Mouse (Mus musculus): ENCODE measurements around the gene Htra1. TPM values are rescaled to one million over a fixed set of nuclear protein-coding genes. Genes with fewer than 3 reads are reported as not detected.
A peak's percentile ranks its signal among the peaks of the same experiment; 100 is the strongest.

The Htra1 gene
- total RNA-seq (2012; rRNA removed) = 76.9 and 96.3 TPM in 2 replicates

- no peak for TF ChIP-seq HCFC1 (IDR thresholded peaks at IDR 0.05; ENCODE audit: borderline replicate concordance, insufficient read depth, low read length)
- no peak for TF ChIP-seq ZC3H11A (IDR thresholded peaks at IDR 0.05; ENCODE audit: borderline replicate concordance, low read depth, low read length)
- TF ChIP-seq ZNF384 (IDR thresholded peaks at IDR 0.05; ENCODE audit: low read depth, low read length) = no peak
- no peak for TF ChIP-seq CHD2 (IDR thresholded peaks at IDR 0.05; ENCODE audit: low read depth, low read length)
- no peak for TF ChIP-seq MAFK (IDR thresholded peaks at IDR 0.05; ENCODE audit: insufficient read depth, low read depth, low read length)
- H3K9me3 ChIP-seq (ENCODE audit: control insufficient read depth, insufficient read depth, low read depth, low read length) = no peaks in the 10 kb centered on the region
- no peaks in the 10 kb centered on the region for H3K36me3 ChIP-seq (ENCODE audit: control insufficient read depth, insufficient read depth, low read length, poor library complexity, severe bottlenecking)
- H3K4me1 ChIP-seq (ENCODE audit: control insufficient read depth in 2 of 2, insufficient read depth in 2 of 2, low read length in 2 of 2, poor library complexity in 1 of 2) = no peaks in the 10 kb centered on the region; a peak in 2 of 4 replicates
- peak within 1 kb of the TSS; percentile 50 for H3K9ac ChIP-seq (ENCODE audit: insufficient read depth, low read depth, low read length, poor library complexity, severe bottlenecking)
- in situ Hi-C loops (cut with MboI; ENCODE audit: low sequenced_read_pairs in 2 of 2, unreplicated experiment in 2 of 2) = no loop called here
- H3K27ac ChIP-seq (ENCODE audit: insufficient read depth, low read depth, low read length, poor library complexity, severe bottlenecking) = no peak within 1 kb of the TSS
- H3K4me3 ChIP-seq (ENCODE audit: insufficient read depth in 1 of 2, low read depth in 1 of 2, low read length in 2 of 2, poor library complexity in 1 of 2, severe bottlenecking in 1 of 2) = peak within 1 kb of the TSS; percentile 71 to 74
- DNase-seq (ENCODE audit: low read depth, low spot score) = no peak
Measured at GRCm38 (mm10) chr7:130935793-130936471, at the start of gene Htra1. Htra1 (plus strand) TSS chr7:130936111.

- in situ Hi-C loops (cut with MboI; ENCODE audit: low sequenced_read_pairs in 2 of 2, unreplicated experiment in 2 of 2) = no loop called here
- H3K9ac ChIP-seq (ENCODE audit: insufficient read depth, low read depth, low read length, poor library complexity, severe bottlenecking) = no peak overlapping the region
- no peak overlapping the region for H3K27ac ChIP-seq (ENCODE audit: insufficient read depth, low read depth, low read length, poor library complexity, severe bottlenecking)
- no peaks in the 10 kb centered on the region for H3K9me3 ChIP-seq (ENCODE audit: control insufficient read depth, insufficient read depth, low read depth, low read length)
- DNase-seq (ENCODE audit: low read depth, low spot score) = no peak
- H3K36me3 ChIP-seq (ENCODE audit: control insufficient read depth, insufficient read depth, low read length, poor library complexity, severe bottlenecking) = peaks cover 6% of the 10 kb centered on the region
- TF ChIP-seq ZC3H11A (IDR thresholded peaks at IDR 0.05; ENCODE audit: borderline replicate concordance, low read depth, low read length) (no peak), CHD2 (IDR thresholded peaks at IDR 0.05; ENCODE audit: low read depth, low read length) (no peak), MAFK (IDR thresholded peaks at IDR 0.05; ENCODE audit: insufficient read depth, low read depth, low read length) (no peak), ZNF384 (IDR thresholded peaks at IDR 0.05; ENCODE audit: low read depth, low read length) (no peak), HCFC1 (IDR thresholded peaks at IDR 0.05; ENCODE audit: borderline replicate concordance, insufficient read depth, low read length) (no peak)
- H3K4me1 ChIP-seq (ENCODE audit: control insufficient read depth in 2 of 2, insufficient read depth in 2 of 2, low read length in 2 of 2, poor library complexity in 1 of 2) = peaks cover 15 to 18% of the 10 kb centered on the region in 2 experiments
- H3K4me3 ChIP-seq (ENCODE audit: insufficient read depth in 1 of 2, low read depth in 1 of 2, low read length in 2 of 2, poor library complexity in 1 of 2, severe bottlenecking in 1 of 2) = no peak overlapping the region
Measured at GRCm38 (mm10) chr7:130886246-130886645, 49.7 kb upstream of the Htra1 start.

GRCm38 (mm10) chr7:130887946-130888345 lies 48.0 kb upstream of the Htra1 start:
- in situ Hi-C loops (cut with MboI; ENCODE audit: low sequenced_read_pairs in 2 of 2, unreplicated experiment in 2 of 2) = no loop called here
- H3K4me3 ChIP-seq (ENCODE audit: insufficient read depth in 1 of 2, low read depth in 1 of 2, low read length in 2 of 2, poor library complexity in 1 of 2, severe bottlenecking in 1 of 2) = no peak overlapping the region

GRCm38 (mm10) chr7:130890871-130891270 lies 45.0 kb upstream of the Htra1 start:
- Histone ChIP-seq H3K4me3 (ENCODE audit: insufficient read depth in 1 of 2, low read depth in 1 of 2, low read length in 2 of 2, poor library complexity in 1 of 2, severe bottlenecking in 1 of 2) (no peak overlapping the region), H3K36me3 (ENCODE audit: control insufficient read depth, insufficient read depth, low read length, poor library complexity, severe bottlenecking) (peaks cover 15% of the 10 kb centered on the region; the same call in 1 of the 2 replicates), H3K27ac (ENCODE audit: insufficient read depth, low read depth, low read length, poor library complexity, severe bottlenecking) (peak overlapping the region; percentile 80; the same call in 1 of the 2 replicates), H3K9ac (ENCODE audit: insufficient read depth, low read depth, low read length, poor library complexity, severe bottlenecking) (no peak overlapping the region), H3K4me1 (ENCODE audit: control insufficient read depth in 2 of 2, insufficient read depth in 2 of 2, low read length in 2 of 2, poor library complexity in 1 of 2) (peaks cover 19 to 20% of the 10 kb centered on the region in 2 experiments), H3K9me3 (ENCODE audit: control insufficient read depth, insufficient read depth, low read depth, low read length) (no peaks in the 10 kb centered on the region)
- no peak for DNase-seq (ENCODE audit: low read depth, low spot score)
- TF ChIP-seq HCFC1 (IDR thresholded peaks at IDR 0.05; ENCODE audit: borderline replicate concordance, insufficient read depth, low read length) = no peak
- no peak for TF ChIP-seq MAFK (IDR thresholded peaks at IDR 0.05; ENCODE audit: insufficient read depth, low read depth, low read length)
- TF ChIP-seq ZNF384 (IDR thresholded peaks at IDR 0.05; ENCODE audit: low read depth, low read length) = no peak
- TF ChIP-seq ZC3H11A (IDR thresholded peaks at IDR 0.05; ENCODE audit: borderline replicate concordance, low read depth, low read length) = no peak
- no peak for TF ChIP-seq CHD2 (IDR thresholded peaks at IDR 0.05; ENCODE audit: low read depth, low read length)
- in situ Hi-C loops (cut with MboI; ENCODE audit: low sequenced_read_pairs in 2 of 2, unreplicated experiment in 2 of 2) = no loop called here

More at GRCm38 (mm10) chr7:130887946-130888345, 48.0 kb upstream of the Htra1 start:
- H3K9me3 ChIP-seq (ENCODE audit: control insufficient read depth, insufficient read depth, low read depth, low read length) = no peaks in the 10 kb centered on the region
- H3K27ac ChIP-seq (ENCODE audit: insufficient read depth, low read depth, low read length, poor library complexity, severe bottlenecking) = peak overlapping the region; percentile 69
- peaks cover 19 to 21% of the 10 kb centered on the region in 2 experiments for H3K4me1 ChIP-seq (ENCODE audit: control insufficient read depth in 2 of 2, insufficient read depth in 2 of 2, low read length in 2 of 2, poor library complexity in 1 of 2)
- no peak for DNase-seq (ENCODE audit: low read depth, low spot score)
- peaks cover 11% of the 10 kb centered on the region for H3K36me3 ChIP-seq (ENCODE audit: control insufficient read depth, insufficient read depth, low read length, poor library complexity, severe bottlenecking)
- H3K9ac ChIP-seq (ENCODE audit: insufficient read depth, low read depth, low read length, poor library complexity, severe bottlenecking) = no peak overlapping the region
- TF ChIP-seq CHD2 (IDR thresholded peaks at IDR 0.05; ENCODE audit: low read depth, low read length) (no peak), HCFC1 (IDR thresholded peaks at IDR 0.05; ENCODE audit: borderline replicate concordance, insufficient read depth, low read length) (no peak), ZC3H11A (IDR thresholded peaks at IDR 0.05; ENCODE audit: borderline replicate concordance, low read depth, low read length) (no peak), ZNF384 (IDR thresholded peaks at IDR 0.05; ENCODE audit: low read depth, low read length) (no peak), MAFK (IDR thresholded peaks at IDR 0.05; ENCODE audit: insufficient read depth, low read depth, low read length) (no peak)
